Mouse (Mus musculus): ENCODE data around the gene Tex13c2. TPM values are rescaled to one million over a fixed set of nuclear protein-coding genes. Genes with fewer than 3 reads are reported as not detected.

The Tex13c2 gene
- not detected for total RNA-seq (2021)
- long read RNA-seq, experiment 1: 0 reads
- long read RNA-seq, experiment 2: 0 reads

DNA sequence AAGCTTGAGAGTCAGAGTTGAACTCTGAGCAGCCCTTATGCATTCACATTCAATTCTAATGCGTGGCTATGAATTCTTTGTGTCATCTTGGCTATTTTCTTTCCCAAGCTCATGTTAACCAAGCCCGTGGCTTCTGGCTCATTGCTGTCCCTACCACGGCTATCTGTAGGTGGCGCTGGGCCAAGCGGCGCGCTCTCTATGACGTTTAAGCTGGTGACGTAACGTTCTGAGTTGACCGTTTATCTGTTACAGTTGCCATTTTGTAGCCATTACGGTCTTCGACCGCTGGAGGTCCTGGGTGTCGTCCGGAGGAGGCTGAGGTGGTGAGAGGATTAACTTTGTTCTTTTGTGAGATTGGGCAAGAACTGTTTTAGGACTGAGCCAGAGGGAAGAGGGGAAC is at the start of gene Tex13c2:
TSS of gene Tex13c2 (plus strand) at position 246 of the 400 bp plus-strand sequence.
- intact Hi-C loops (cut with DNase I): no loop called here
- no peak for DNase-seq (ENCODE audit: low spot score in 2 of 2)

GRCm38 (mm10) chrX:42450305-42450704 is 39.2 kb upstream of the Tex13c2 start:
- DNase-seq (ENCODE audit: low spot score in 2 of 2): no peak
- intact Hi-C loops (cut with DNase I): no loop called here

DNA sequence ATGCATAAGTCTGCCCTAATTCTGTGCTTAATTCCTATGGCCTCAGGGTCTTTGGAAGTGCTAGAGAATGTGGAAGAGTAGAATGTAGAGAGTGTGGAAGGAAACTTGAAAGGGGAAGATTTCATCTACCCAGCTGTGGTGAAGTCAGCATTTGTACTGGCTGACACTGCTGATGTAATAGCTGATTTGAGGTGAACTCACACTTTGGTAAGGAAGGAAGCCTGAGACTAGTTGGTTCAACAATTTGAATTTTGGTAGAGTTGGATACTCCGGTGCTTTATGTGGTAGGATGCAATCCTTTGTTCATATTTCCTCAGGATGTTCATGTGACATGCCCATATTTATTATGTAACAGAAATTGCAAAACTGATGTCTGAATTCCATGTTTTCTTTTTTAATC is 36.5 kb upstream of the Tex13c2 start:
- intact Hi-C loops (cut with DNase I): no loop called here

DNA sequence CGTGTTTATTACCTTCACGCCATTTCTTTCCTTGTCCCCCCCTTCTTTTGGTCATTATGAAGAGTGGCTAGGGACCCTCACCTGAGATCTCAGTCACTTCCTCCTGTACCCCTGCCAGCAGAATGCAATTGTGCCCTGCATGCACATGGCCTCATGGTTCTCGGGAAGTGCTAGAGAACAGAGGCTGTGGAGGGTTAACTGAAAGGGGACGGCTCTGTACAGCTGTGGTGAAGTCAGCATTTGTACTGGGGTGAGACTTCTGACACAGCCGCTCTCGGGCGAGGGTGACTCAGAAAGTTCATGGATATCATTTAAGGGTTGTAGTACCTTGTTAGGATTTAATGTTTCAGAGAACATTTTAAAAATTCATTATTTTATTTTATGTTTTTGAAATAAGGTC is 35.0 kb upstream of the Tex13c2 start:
- DNase-seq (ENCODE audit: low spot score in 2 of 2): no peak
- intact Hi-C loops (cut with DNase I): no loop called here

More for the DNA sequence above, 36.5 kb upstream of the Tex13c2 start:
- no peak for DNase-seq (ENCODE audit: low spot score in 2 of 2)

DNA sequence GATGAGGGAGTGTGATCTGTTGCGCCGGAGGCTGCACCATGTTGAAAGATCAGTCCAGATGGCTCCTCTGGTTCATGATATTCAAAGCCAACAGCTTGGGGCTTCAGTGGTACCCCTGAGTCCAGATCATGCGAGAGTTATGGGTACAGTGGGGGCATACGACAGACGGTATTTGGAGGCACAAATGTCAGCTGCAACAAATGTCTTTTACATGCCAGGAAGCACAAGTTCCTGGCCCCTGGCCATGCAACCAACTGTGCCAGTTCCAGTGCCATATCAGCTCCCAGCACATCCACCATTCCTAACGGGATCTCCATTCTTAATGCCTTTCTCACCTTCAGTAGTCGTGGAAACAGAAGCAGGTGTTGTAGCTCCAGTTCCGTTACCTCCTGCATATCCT is 845 bp downstream of the Tex13c2 start:
- no peak for DNase-seq (ENCODE audit: low spot score in 2 of 2)
- intact Hi-C loops (cut with DNase I): no loop called here

- intact Hi-C loops (cut with DNase I): no loop called here
- no peak for DNase-seq (ENCODE audit: low spot score in 2 of 2)
These were observed 11.0 kb downstream of the Tex13c2 start for GRCm38 (mm10) chrX:42500538-42500937.

DNA sequence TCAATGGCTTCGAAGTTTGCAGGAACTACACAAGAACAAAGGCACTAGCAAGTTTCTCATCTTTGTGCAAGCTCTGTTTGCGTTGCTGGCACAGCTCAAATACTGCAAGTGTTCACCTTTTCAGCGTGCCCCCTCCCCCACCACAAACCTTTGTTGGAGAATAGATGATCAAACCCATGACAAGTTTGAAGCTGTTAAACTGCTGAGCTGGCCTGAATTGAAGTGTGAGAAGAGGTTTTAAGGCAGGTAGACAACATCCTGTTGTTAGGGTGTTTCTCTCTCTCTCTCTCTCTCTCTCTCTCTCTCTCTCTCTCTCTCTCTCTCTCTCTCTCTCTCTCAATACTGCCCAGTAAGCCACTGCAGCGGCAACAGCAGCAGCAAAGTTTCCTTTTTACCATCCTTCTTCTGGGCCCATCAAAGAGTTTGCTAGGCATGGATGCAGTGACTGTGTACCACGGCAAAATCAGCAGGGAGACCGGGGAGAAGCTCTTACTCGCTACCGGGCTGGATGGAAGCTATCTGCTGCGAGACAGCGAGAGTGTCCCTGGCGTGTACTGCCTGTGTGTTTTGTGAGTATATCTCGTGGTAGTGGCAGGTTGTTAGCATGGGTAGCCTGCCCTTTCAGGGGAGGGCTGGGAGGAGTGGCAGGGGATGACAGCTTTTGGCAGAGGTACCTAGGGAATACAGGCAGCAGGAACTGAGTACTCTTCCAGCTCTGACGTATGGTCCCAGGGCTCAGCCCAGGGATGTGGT is 13.0 kb downstream of the Tex13c2 start, which contains the start of gene Sh2d1a:
TSS of gene Sh2d1a (plus strand) at position 163 of the 753 bp plus-strand sequence.
- intact Hi-C loops (cut with DNase I): no loop called here

DNA sequence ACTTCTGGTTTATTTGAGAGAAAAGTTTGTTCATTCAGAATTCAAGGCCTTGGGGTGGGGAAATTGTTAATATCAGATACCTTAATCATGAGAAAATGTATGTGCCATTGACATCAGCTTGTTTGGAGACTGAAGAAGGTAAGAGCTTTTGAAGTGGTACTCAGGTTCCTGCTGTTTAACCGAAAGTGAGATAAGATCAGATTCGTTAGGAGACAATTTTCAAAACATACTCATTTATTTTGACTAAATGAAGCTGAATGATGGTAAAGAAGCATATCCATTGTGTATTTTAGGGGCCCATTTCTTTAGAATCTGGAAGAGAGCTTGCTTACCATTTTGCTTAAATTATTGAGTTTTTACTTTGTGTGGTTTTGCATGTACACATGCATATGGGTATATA is 21.6 kb downstream of the Tex13c2 start:
- DNase-seq (ENCODE audit: low spot score in 2 of 2): no peak
- intact Hi-C loops (cut with DNase I): no loop called here

More for the DNA sequence above, 13.0 kb downstream of the Tex13c2 start, which contains the start of gene Sh2d1a:
- DNase-seq (ENCODE audit: low spot score in 2 of 2): no peak

DNA sequence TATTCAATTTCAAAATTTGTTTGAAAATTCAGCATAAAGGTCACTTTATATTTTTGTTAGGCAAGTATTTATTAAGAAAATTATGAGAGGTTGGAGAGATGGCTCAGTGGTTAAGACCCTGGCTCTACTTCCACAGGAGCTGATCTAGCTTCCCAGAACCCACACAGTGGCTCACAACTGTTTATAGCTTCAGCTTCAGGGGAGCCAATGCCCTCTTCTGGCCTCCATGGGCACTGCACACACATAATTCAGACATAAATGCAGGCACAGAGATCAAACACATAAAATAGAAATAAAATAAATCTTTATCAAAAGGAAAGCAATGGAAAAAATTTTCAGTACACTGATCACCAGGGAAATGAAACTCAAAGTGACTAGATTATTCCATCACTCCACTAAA is 23.1 kb downstream of the Tex13c2 start:
- no peak for DNase-seq (ENCODE audit: low spot score in 2 of 2)
- intact Hi-C loops (cut with DNase I): no loop called here

- no peak for DNase-seq (ENCODE audit: low spot score in 2 of 2)
- intact Hi-C loops (cut with DNase I): loop anchor here (10.0 kb wide), 1 partner anchor 248 kb away; no protein-coding TSS in a partner anchor
These were observed 33.4 kb downstream of the Tex13c2 start for GRCm38 (mm10) chrX:42522868-42523267.

- intact Hi-C loops (cut with DNase I): no loop called here
- DNase-seq (ENCODE audit: low spot score in 2 of 2): no peak
These were observed 41.2 kb downstream of the Tex13c2 start for GRCm38 (mm10) chrX:42530703-42531102.

DNA sequence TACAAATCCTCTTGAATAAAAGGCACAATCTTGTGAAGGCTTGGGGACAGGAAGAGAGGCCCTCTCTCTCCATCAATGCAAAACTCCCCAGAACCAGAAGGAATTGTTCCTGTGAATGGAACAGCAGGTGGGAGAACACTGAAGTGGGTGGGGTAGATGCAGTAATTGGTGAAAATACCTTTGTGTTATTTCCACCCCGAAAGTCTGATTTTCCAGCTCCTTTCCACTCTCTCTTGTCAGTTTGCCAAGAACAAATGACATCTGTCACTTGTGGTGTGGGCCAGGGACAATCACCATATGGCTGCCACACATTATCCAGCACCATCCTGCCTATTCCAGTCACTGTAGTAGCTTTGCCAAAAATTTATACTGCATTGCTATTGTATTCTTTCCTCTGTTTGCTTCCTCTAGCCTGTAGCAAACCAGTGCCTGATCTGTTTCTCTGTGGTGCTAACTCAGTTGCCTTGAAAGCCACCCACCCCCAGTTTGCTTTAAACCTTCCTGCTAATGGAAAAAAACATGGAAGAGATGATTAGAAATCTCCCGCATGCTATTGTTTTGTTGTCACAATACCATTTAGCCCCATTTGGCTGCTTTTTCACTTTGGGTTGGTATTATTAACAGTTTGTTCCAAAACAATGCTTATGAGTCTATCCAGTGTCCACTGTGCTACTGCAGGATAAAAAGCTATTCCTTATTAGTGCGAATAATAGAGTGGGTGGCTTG is 50.7 kb downstream of the Tex13c2 start:
- intact Hi-C loops (cut with DNase I): loop anchor here (10.0 kb wide), 1 partner anchor 885 kb away; the partner anchor contains the start of gene Tenm1
- DNase-seq (ENCODE audit: low spot score in 2 of 2): peak in 1 of 2 experiments; percentile 34

DNA sequence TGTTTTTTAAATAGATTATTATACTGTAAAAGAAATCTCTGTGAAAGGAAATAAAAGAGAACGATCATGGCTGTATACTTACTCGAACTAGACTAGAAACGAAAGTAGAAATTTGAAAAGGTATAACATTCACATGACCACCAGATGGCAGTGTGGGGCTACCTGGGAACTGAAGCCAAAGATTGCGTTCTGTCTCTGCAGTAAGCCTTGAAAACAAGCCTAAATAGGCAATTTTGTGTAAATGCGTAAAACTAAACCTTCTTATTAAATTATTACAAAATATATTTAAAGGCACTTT is 51.2 kb downstream of the Tex13c2 start:
- DNase-seq (ENCODE audit: low spot score in 2 of 2): peak; percentile 63 to 76
- intact Hi-C loops (cut with DNase I): loop anchor here (10.0 kb wide), 1 partner anchor 884 kb away; the partner anchor contains the start of gene Tenm1

Other genes starting within 250 kb of the Tex13c2 start
- not detected for gene Sh2d1a, start 12.8 kb downstream of the Tex13c2 start, total RNA-seq (2021)

Measured in left cerebral cortex, postnatal 14 days (tissue).